Mouse (Mus musculus) telencephalon, adult 2 months (tissue): ENCODE measurements around the gene Nfkbie.

ENCODE experiments used
- DNase-seq: peaks from one replicate; pipeline ENCODE4 v3.0.0-alpha.2; 2011; ENCODE audit warnings: low read depth, low spot score

Nfkbie gene

GRCm38 (mm10) chr17:45559732-45560525 lies 4.4 kb downstream of the Nfkbie start:
- DNase-seq, result no peak

GRCm38 (mm10) chr17:45563216-45563615 lies 7.7 kb downstream of the Nfkbie start:
- DNase-seq, result no peak

- peak; percentile 81 for DNase-seq
Observed at GRCm38 (mm10) chr17:45563655-45564530, 8.4 kb downstream of the Nfkbie start, which contains the start of gene Slc35b2. Slc35b2 (plus strand) TSS chr17:45563874.

GRCm38 (mm10) chr17:45564531-45565084 lies 9.1 kb downstream of the Nfkbie start:
- no peak for DNase-seq

GRCm38 (mm10) chr17:45565103-45565502 lies 9.6 kb downstream of the Nfkbie start:
- DNase-seq, result no peak

GRCm38 (mm10) chr17:45566031-45566359 lies 10.5 kb downstream of the Nfkbie start:
- DNase-seq, result no peak

GRCm38 (mm10) chr17:45566360-45567161 lies 11.1 kb downstream of the Nfkbie start:
- no peak for DNase-seq

- no peak for DNase-seq
Observed at GRCm38 (mm10) chr17:45567162-45567601, 11.7 kb downstream of the Nfkbie start.

GRCm38 (mm10) chr17:45568990-45569389 lies 13.5 kb downstream of the Nfkbie start:
- no peak for DNase-seq

- no peak for DNase-seq
Observed at GRCm38 (mm10) chr17:45569999-45570398, 14.5 kb downstream of the Nfkbie start.

- no peak for DNase-seq
Observed at GRCm38 (mm10) chr17:45572103-45573086, 16.9 kb downstream of the Nfkbie start.

- DNase-seq, result peak; percentile 95
Observed at GRCm38 (mm10) chr17:45573087-45573779, 17.7 kb downstream of the Nfkbie start, which contains the start of gene Hsp90ab1. Hsp90ab1 (minus strand) TSS chr17:45573271.

GRCm38 (mm10) chr17:45573780-45574123 lies 18.2 kb downstream of the Nfkbie start:
- DNase-seq, result peak; percentile 93

GRCm38 (mm10) chr17:45574129-45574761 lies 18.7 kb downstream of the Nfkbie start:
- peak; percentile 90 for DNase-seq

- DNase-seq, result no peak
Observed at GRCm38 (mm10) chr17:45575123-45575897, 19.8 kb downstream of the Nfkbie start.

- no peak for DNase-seq
Observed at GRCm38 (mm10) chr17:45578242-45578641, 22.7 kb downstream of the Nfkbie start.

GRCm38 (mm10) chr17:45578843-45579242 lies 23.3 kb downstream of the Nfkbie start:
- DNase-seq, result no peak

- no peak for DNase-seq
Observed at GRCm38 (mm10) chr17:45579554-45579953, 24.1 kb downstream of the Nfkbie start.
